Mouse (Mus musculus) hindbrain, embryonic 14.5 days (tissue): Measurements from ENCODE around the gene Tmem253. TPM values are rescaled to one million over a fixed set of nuclear protein-coding genes. Genes with fewer than 3 reads are reported as not detected.

Experiments used
- ATAC-seq: fragments of 200-750 bp; cut with Nextera tagmentation; 2 replicates; pipeline ENCODE4 v1.8.0; 2017; ENCODE audit warnings: moderate number of reproducible peaks, mild to moderate bottlenecking, moderate TSS enrichment, moderate library complexity; ENCODE audit not compliant: low FRiP score
- DNase-seq: peaks from one replicate; pipeline ENCODE4 v3.0.0-alpha.2; 2015; ENCODE audit warnings: low spot score
- H3K27ac ChIP-seq: fragments of 300-500 bp; sonication (generic); 2 replicates; pipeline ENCODE4 v1.5.1; 2014; ENCODE audit warnings: mild to moderate bottlenecking, moderate library complexity
- H3K27me3 ChIP-seq: fragments of 300-500 bp; sonication (generic); 2 replicates; pipeline ENCODE4 v1.6.1; 2014; ENCODE audit warnings: mild to moderate bottlenecking, low read length, mixed read lengths; ENCODE audit not compliant: control insufficient read depth, insufficient read depth
- H3K36me3 ChIP-seq: fragments of 300-500 bp; sonication (generic); replicated peaks from 2 replicates; pipeline ENCODE4 v1.6.1; 2014; ENCODE audit not compliant: control insufficient read depth, insufficient read depth
- H3K4me1 ChIP-seq: fragments of 300-500 bp; sonication (generic); replicated peaks from 2 replicates; pipeline ENCODE4 v1.6.1; 2014; ENCODE audit warnings: antibody characterized with exemption, low read length, mixed read lengths; ENCODE audit not compliant: control insufficient read depth, insufficient read depth
- H3K4me2 ChIP-seq: fragments of 300-500 bp; sonication (generic); replicated peaks from 2 replicates; pipeline ENCODE4 v1.6.1; 2014; ENCODE audit warnings: mild to moderate bottlenecking, moderate library complexity
- H3K4me3 ChIP-seq: fragments of 300-500 bp; sonication (generic); replicated peaks from 2 replicates; pipeline ENCODE4 v1.5.1; 2014; ENCODE audit warnings: mild to moderate bottlenecking, low read length
- H3K9ac ChIP-seq: fragments of 300-500 bp; sonication (generic); 2 replicates; pipeline ENCODE4 v1.6.1; 2014
- H3K9me3 ChIP-seq: fragments of 300-500 bp; sonication (generic); 2 replicates; pipeline ENCODE4 v1.6.1; 2016; ENCODE audit warnings: low read length; ENCODE audit not compliant: control insufficient read depth
- WGBS: fragments of 180-500 bp; shearing (Covaris S2); extraction: QIAGEN DNeasy Blood & Tissue Kit; methylation state at CpG from one replicate; pipeline ENCODE4 v1.1.7; 2014; 5-methylcytosine and 5-hydroxymethylcytosine counted together
- polyA plus RNA-seq: library from polyadenylated mRNA; unstranded; fragments of >200 nt; fragmentation: Nextera tagmentation; extraction: Ambion mirVana; gene quantifications from 2 replicates; pipeline ENCODE4 v1.2.1, GENCODE M21; 2014

Tmem253 gene
- polyA plus RNA-seq, 1 experiment from 2014 or later: 0.37 TPM

GRCm38 (mm10) chr14:52059982-52060381, 44.5 kb downstream of the Tmem253 start:
- H3K4me3 ChIP-seq: no peak overlapping the region
- no peak for DNase-seq
- H3K9ac ChIP-seq: no peak overlapping the region
- H3K36me3 ChIP-seq: no peaks in the 10 kb centered on the region
- ATAC-seq: no peak
- H3K4me2 ChIP-seq: no peak overlapping the region
- H3K27ac ChIP-seq: no peak overlapping the region
- H3K27me3 ChIP-seq: no peaks in the 10 kb centered on the region
- H3K4me1 ChIP-seq: no peaks in the 10 kb centered on the region
- WGBS: 64% methylated on average over 4 of the region's 4 CpGs
- no peaks in the 10 kb centered on the region for H3K9me3 ChIP-seq

- Histone ChIP-seq H3K4me1 (no peaks in the 10 kb centered on the region), H3K36me3 (no peaks in the 10 kb centered on the region), H3K9me3 (no peaks in the 10 kb centered on the region), H3K27ac (no peak overlapping the region), H3K9ac (no peak overlapping the region), H3K4me2 (no peak overlapping the region), H3K27me3 (no peaks in the 10 kb centered on the region), H3K4me3 (no peak overlapping the region)
- ATAC-seq: no peak
- WGBS: 69% methylated on average over 1 of the region's 1 CpGs
- no peak for DNase-seq
Measured at GRCm38 (mm10) chr14:52060800-52061199, 45.3 kb downstream of the Tmem253 start.

GRCm38 (mm10) chr14:52061798-52062197, 46.3 kb downstream of the Tmem253 start:
- Histone ChIP-seq H3K27ac (no peak overlapping the region), H3K9me3 (no peaks in the 10 kb centered on the region), H3K27me3 (no peaks in the 10 kb centered on the region), H3K4me2 (no peak overlapping the region), H3K9ac (no peak overlapping the region), H3K36me3 (no peaks in the 10 kb centered on the region), H3K4me1 (no peaks in the 10 kb centered on the region), H3K4me3 (no peak overlapping the region)
- WGBS: 90% methylated on average over 8 of the region's 8 CpGs
- ATAC-seq: no peak
- no peak for DNase-seq

- no peak overlapping the region for H3K9ac ChIP-seq
- no peak overlapping the region for H3K4me2 ChIP-seq
- DNase-seq: no peak
- H3K36me3 ChIP-seq: peaks cover 9% of the 10 kb centered on the region
- 61% methylated on average over 4 of the region's 4 CpGs for WGBS
- no peaks in the 10 kb centered on the region for H3K9me3 ChIP-seq
- H3K27ac ChIP-seq: no peak overlapping the region
- no peak overlapping the region for H3K4me3 ChIP-seq
- no peaks in the 10 kb centered on the region for H3K4me1 ChIP-seq
- ATAC-seq: no peak
- no peaks in the 10 kb centered on the region for H3K27me3 ChIP-seq
Measured at GRCm38 (mm10) chr14:52066135-52066534, 50.7 kb downstream of the Tmem253 start.

Other genes starting within 250 kb of the Tmem253 start
- not detected in 2 replicates for gene Ang4, start 242.1 kb upstream of the Tmem253 start, polyA plus RNA-seq
- not detected in 2 replicates for gene AY358078, start 215.6 kb upstream of the Tmem253 start, polyA plus RNA-seq
- gene Ear6, start 162.0 kb upstream of the Tmem253 start, polyA plus RNA-seq: not detected in 2 replicates
- 76.0 and 87.5 TPM in 2 replicates for gene Mettl17, start 130.8 kb upstream of the Tmem253 start, polyA plus RNA-seq
- gene Slc39a2, start 122.8 kb upstream of the Tmem253 start, polyA plus RNA-seq: 0.95 and 1.5 TPM in 2 replicates
- 165 and 190 TPM in 2 replicates for gene Ndrg2, start 101.5 kb upstream of the Tmem253 start, polyA plus RNA-seq
- not detected in 2 replicates for gene Tppp2, start 97.2 kb upstream of the Tmem253 start, polyA plus RNA-seq
- not detected in 2 replicates for gene Rnase13, start 92.9 kb upstream of the Tmem253 start, polyA plus RNA-seq
- gene Arhgef40, start 30.9 kb upstream of the Tmem253 start, polyA plus RNA-seq: 67.2 and 68.8 TPM in 2 replicates
- gene Zfp219, start 5.1 kb downstream of the Tmem253 start, polyA plus RNA-seq: 26.4 and 28.7 TPM in 2 replicates
- not detected in 2 replicates for gene Olfr221, start 26.8 kb downstream of the Tmem253 start, polyA plus RNA-seq
- gene Hnrnpc, start 88.4 kb downstream of the Tmem253 start, polyA plus RNA-seq: 447 and 451 TPM in 2 replicates
- gene Rpgrip1, start 95.0 kb downstream of the Tmem253 start, polyA plus RNA-seq: 31.1 and 41.6 TPM in 2 replicates
- gene Supt16, start 181.8 kb downstream of the Tmem253 start, polyA plus RNA-seq: 50.2 and 53.3 TPM in 2 replicates
- 47.3 and 52.3 TPM in 2 replicates for gene Chd8, start 242.1 kb downstream of the Tmem253 start, polyA plus RNA-seq